Mouse (Mus musculus) left cerebral cortex, postnatal 36 days (tissue): ENCODE results near the gene Itpr1. TPM values are rescaled to one million over a fixed set of nuclear protein-coding genes. Genes with fewer than 3 reads are reported as not detected.

Experiments used
- DNase-seq, 2 experiments: peaks; one replicate each; pipeline ENCODE4 v3.0.0; 2021 to 2022; ENCODE audit warnings: low spot score in 2 of 2, mixed read lengths in 1 of 2
- intact Hi-C: fragments of 180-260 bp; cut with DNase I; formaldehyde crosslinking; loops from one replicate; pipeline ENCODE4 v1.15.1; 2025
- total RNA-seq, 2 experiments: library from RNA; stranded (reverse); gene quantifications; 2 replicates each; pipeline ENCODE4 v1.2.3; 2021

Gene Itpr1
- total RNA-seq, 2 experiments from 2014 or later, result 410 to 414 TPM

DNA sequence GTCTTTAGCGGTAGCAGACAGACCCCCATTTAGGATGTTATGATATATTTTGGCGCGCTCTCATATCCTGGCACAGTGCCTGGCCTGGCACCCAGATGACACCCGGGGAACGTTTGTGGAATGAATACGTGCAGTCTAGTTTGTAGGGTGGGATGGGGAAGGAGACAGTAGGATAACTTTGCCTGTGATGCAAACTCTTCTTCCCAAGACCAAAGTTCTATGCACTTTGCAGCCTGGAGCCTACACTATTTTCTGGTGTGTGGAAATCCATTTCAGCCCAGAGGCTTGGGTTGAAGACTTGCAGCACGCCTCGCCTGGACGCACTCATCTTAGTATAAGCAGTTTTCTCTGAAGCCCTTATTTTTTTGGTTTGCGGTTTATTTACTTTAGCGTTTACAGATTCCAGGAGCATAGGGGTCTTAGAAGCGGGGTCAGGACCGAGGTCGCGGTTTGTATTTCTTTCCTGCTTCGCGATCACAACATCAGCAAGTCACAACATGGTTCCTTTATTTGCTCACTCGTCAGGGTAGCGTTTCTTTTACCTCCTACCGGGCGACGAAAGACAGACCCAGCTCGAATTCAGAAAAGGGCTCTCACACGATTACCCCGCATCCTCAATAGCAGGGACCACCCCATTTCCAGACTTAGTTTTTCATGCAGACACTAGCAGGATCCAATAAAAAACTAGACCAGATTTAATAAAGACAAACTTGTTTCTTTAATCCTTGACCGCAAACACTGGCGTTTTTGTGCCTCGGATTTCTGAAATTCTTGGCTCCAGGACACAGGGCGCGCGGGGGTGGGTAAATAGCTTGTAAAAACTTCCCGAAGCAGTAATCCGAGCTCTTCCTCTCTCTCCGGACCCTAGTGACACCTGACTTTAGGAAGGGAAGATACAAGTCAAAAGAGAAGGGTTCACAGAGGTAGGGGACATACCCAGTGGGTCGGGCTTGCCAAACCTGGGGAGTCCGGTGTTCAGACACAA lies 708 bp upstream of the Itpr1 start:
- no peak for DNase-seq
- intact Hi-C loops, result loop anchor here (2.0 kb wide), 1 partner anchor 27 kb away; the partner anchor contains the start of gene Sumf1

GRCm38 (mm10) chr6:108213481-108214293 lies 791 bp downstream of the Itpr1 start:
- intact Hi-C loops, result loop anchor here (2.0 kb wide), 1 partner anchor 29 kb away; the partner anchor contains the start of gene Sumf1
- DNase-seq, result no peak

- DNase-seq, result no peak
- intact Hi-C loops, result no loop called here
Measured at GRCm38 (mm10) chr6:108214294-108214925, 1.5 kb downstream of the Itpr1 start.

DNA sequence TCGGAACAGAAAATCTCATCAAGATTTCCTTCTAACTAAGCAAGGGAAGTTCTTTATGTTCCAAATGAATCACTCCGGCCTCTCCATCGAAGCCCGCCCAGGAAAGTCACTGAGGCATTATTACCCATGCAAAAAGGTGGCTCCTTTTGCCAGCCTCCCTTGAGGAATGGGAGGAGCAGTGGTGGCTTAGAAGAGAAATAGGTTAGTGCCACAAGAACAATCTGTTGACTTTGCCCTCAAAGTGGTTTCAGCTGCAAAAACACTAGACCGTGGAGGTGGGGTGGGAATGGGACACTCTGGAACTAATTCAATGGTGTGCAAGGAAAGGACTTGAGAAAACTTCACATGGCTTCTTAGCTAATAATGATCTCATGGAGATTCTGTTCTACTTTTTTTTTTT lies 3.2 kb downstream of the Itpr1 start:
- intact Hi-C loops, result loop anchor here (5.0 kb wide), 1 partner anchor 41 kb away; no protein-coding TSS in a partner anchor
- DNase-seq, result no peak

GRCm38 (mm10) chr6:108216832-108217231 lies 3.9 kb downstream of the Itpr1 start:
- intact Hi-C loops, result loop anchor here (5.0 kb wide), 1 partner anchor 40 kb away; no protein-coding TSS in a partner anchor
- DNase-seq, result no peak

GRCm38 (mm10) chr6:108217987-108218386 lies 5.1 kb downstream of the Itpr1 start:
- intact Hi-C loops, result loop anchor here (5.0 kb wide), 1 partner anchor 39 kb away; no protein-coding TSS in a partner anchor
- DNase-seq, result no peak

DNA sequence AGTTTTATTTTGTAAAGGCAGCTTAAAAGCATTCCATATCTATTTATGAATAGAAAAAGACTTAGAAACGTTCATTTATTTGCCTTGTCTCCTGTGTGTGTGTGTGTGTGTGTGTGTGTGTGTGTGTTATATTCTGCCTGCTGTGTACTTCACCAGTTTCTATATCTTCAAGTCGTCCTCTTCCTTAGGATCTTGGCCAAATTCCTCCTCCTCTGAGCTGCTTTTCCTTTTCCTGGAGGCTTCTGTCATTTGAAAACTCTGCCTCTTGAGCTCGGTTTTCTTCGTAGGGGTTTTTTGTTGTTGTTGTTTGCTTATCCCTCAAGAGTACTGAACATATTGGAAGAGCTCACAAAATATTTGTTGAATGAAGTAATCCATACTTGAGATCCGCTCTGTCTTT lies 9.5 kb downstream of the Itpr1 start:
- intact Hi-C loops, result no loop called here
- DNase-seq, result no peak

DNA sequence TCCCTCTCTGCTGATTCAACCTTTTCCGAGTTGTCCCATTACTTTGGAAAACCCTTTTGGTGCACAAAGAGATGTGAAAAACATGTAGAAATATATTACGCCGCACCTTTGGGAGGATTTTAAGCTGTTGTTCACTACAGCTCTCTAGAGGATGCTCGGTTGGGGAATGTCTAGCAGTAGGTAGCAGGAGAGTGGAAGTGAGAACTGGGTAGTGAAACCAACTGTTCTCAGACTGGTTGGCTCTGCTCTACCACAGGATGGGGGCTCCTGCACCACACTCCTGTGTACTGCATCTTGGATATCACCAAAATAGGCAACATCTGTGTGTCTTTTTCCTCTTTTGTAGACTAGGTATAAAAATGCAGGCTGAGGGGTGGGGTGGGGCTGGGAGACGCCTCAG lies 10.0 kb downstream of the Itpr1 start:
- intact Hi-C loops, result no loop called here

GRCm38 (mm10) chr6:108224361-108224760 lies 11.5 kb downstream of the Itpr1 start:
- intact Hi-C loops, result no loop called here
- DNase-seq, result no peak

More for the DNA sequence above, 10.0 kb downstream of the Itpr1 start:
- no peak for DNase-seq

DNA sequence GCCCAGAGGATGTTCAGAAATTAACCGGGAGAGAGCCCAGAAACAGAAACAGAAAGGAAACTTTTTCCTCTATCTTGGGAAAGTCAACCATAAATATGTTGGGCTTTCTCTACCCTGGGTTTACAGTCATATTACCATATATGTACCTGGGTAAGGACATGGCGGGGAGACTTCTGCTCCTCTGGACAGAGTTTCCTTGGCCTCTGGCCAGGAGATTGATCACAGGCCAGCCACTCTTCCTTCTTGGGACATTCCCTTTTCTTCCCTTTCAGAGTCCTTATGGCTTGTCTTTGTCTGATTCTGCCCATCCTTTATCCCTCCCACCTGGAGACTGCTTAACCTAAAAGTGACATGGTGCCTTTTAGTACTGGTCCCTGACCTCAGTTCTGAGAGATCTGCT lies 12.1 kb downstream of the Itpr1 start:
- no peak for DNase-seq
- intact Hi-C loops, result no loop called here

DNA sequence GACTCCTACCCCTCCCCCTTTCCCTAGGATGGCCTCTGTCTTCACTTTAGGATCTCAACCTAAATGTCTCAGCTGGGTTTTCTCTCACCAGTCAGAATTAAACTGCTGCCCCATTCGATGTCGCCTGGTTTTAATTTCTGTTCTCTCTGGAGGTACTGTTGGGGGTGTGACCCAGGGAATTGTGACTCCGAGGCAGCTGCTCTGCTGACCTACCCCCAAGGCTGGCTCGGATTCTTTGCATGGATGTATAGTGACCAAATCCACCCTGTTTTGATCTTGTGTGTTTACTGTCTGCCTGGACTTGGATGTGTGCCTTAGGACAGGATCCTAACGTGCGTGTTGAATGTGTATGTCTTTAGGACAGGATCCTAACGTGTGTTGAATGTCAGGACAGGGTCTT lies 13.3 kb downstream of the Itpr1 start:
- intact Hi-C loops, result no loop called here
- DNase-seq, result no peak

DNA sequence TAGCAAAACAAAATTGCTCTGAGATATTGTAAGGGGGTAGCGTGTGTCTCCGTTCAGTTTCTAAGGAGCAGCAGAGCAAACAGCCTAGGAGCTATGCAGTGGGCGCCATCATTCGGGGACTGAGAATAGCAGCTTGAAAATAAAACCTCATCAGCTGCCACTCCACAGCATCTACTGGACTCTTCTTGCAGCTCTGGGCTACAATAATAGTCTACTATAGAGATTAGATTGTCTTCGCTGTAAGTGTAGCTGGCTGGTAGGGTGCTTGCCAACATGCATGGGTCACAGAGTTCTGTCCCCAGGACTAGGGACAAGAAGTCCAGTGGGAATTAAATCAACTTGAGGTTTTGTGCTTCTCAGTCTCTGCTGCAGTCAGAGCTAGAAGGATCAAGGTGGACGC lies 14.6 kb downstream of the Itpr1 start:
- intact Hi-C loops, result no loop called here
- DNase-seq, result no peak

DNA sequence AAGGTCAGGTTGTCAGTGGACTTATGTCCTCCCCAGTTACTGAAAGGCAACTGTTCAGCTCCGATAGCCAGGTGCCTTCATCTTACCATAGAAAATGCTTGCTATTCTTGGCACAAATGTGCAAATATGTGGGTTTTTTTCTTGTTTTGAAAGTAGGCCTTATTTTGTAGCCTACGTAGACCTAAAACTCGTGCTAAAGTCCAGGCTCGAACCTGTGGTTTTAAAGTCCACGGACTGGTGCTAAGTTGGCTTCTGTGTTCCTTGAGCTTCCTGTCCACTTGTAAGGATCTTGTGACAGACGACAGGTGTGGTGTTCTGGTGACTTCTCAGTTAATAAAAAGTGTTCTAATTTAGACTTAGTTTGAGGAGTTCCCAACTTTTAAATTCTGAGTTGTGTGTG lies 15.2 kb downstream of the Itpr1 start:
- DNase-seq, result no peak
- intact Hi-C loops, result no loop called here

DNA sequence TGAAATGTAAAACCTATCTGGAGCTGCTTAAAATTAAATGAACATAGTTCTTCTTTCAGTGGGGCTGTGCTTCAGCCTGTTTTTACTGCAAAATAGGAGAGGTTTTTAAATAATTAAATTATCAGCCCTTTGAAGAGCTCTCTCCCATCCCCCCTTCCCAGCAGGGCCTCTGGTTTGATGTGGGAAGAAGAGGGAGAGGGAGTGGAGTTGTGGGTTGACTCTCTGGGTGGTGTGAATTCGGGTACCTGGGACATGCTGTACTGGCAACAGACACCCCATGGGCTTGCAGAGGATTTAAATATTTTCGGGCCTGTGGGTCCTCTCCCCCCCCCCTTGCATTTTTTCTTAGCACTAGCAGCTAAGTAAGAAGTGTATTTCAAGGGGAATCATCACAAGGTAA lies 15.7 kb downstream of the Itpr1 start:
- intact Hi-C loops, result no loop called here

GRCm38 (mm10) chr6:108230608-108231007 lies 17.7 kb downstream of the Itpr1 start:
- DNase-seq, result no peak
- intact Hi-C loops, result no loop called here

More for the DNA sequence above, 15.7 kb downstream of the Itpr1 start:
- no peak for DNase-seq

DNA sequence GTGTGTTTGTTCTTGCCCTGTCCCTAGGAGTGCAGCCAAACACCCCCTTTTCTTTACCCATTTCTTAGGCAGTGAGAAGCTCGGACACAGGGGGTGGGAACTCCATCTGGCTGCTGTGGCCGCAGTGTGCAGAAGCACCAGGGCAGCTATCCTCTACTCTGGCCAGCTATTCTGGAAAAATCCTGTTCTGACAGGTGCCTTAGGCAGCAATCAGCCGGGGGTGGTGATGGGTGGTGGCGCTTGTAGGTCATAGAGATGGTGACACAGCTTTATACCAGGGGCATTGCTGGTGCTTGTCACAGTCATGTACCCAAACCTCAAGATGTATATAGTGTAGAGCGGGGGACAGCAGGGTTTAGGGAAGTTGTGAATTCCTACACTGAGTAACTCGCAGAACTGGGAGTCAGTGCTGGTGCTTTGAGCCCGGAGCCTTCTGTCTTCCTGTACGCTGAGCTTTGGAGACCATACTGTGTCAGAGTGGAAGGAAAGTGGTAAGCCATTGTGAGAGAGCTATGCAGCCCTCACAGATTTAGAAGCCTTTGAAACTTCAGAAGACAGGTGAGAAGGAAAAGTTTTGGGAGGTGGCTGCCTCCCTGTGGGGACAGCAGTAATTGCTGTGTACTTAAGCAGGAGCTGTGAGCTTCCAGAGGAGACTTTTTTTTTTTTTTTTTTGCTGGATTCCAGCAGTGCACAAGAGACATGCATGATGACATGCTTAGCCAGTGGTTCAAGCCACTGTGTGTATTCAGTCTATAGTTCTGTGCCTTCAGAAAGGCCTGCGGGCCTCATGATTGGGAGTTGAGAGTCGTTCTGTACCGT lies 19.2 kb downstream of the Itpr1 start:
- intact Hi-C loops, result no loop called here
- DNase-seq, result no peak

DNA sequence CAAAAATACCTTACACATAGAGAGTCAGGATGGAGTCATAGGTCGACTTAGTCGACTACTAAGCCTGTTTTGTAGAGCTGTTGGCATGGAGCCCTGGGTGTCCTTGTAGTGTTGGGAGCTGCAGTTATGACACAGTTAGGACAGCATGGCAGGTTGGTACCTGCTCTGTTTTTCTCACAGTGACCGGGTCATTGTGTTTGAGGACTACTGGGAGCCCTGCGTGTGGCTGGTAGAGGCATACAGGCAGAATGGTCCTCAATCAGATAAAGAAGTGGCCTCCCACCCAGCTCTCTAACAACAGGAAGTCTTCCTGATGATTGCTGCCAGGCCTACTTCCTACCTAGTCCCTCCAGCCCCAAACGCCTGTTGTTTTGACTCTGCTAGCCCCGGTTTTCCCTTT lies 20.2 kb downstream of the Itpr1 start:
- DNase-seq, result no peak

DNA sequence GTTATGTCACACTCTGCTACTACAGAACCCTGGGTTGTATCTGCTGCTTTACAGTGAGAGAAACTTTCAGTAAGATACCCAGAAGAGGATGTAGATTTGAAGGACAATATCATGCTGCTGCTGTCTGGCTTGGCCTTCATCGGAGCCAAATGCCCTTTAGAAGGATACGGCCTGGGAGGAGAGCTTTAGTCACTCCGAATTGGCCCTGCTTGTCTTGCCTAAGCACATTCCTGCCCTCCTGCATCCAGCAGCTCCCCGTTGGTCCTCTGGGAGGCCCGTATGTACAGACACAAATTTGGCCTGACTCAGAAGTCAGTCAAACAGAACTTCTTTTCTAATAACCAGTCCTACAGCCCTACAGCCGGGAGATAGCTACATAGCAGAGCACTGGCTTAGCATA lies 21.6 kb downstream of the Itpr1 start:
- intact Hi-C loops, result no loop called here
- no peak for DNase-seq

More for the DNA sequence above, 20.2 kb downstream of the Itpr1 start:
- intact Hi-C loops, result no loop called here

GRCm38 (mm10) chr6:108235680-108236123 lies 22.8 kb downstream of the Itpr1 start:
- DNase-seq, result no peak
- intact Hi-C loops, result no loop called here
